Mouse (Mus musculus): ENCODE measurements around the gene Rhebl1. TPM values are rescaled to one million over a fixed set of nuclear protein-coding genes. Genes with fewer than 3 reads are reported as not detected.

Gene Rhebl1
- total and polyA plus RNA-seq, 2 experiments from 2014 or later = 10.2 to 25.7 TPM

GRCm38 (mm10) chr15:98833281-98833680 lies 61.1 kb downstream of the Rhebl1 start:
- H3K27ac ChIP-seq = no peak overlapping the region
- no peak overlapping the region for H3K9ac ChIP-seq (replicated peaks; ENCODE audit: low read length)
- no peak overlapping the region for H3K4me2 ChIP-seq (ENCODE audit: low read depth, low read length)
- no peak overlapping the region for H3K4me3 ChIP-seq (ENCODE audit: low read length)
- H3K36me3 ChIP-seq (ENCODE audit: insufficient read depth, low read length) = peaks cover 52% of the 10 kb centered on the region
- H3K4me1 ChIP-seq (ENCODE audit: insufficient read depth, low read length) = no peaks in the 10 kb centered on the region
- TF ChIP-seq CTCF (IDR thresholded peaks at IDR 0.05; ENCODE audit: low read depth) = no peak
- DNase-seq (ENCODE audit: low spot score) = no peak
- no peak for ATAC-seq
- 85% methylated on average over 11 of the region's 11 CpGs for WGBS
- no peaks in the 10 kb centered on the region for H3K9me3 ChIP-seq (ENCODE audit: low read length)
- H3K27me3 ChIP-seq (ENCODE audit: insufficient read depth, low read length) = no peaks in the 10 kb centered on the region

GRCm38 (mm10) chr15:98832161-98833058 lies 61.9 kb downstream of the Rhebl1 start:
- DNase-seq (ENCODE audit: low spot score) (no peak), ATAC-seq (no peak)
- no peaks in the 10 kb centered on the region for H3K9me3 ChIP-seq (ENCODE audit: low read length)
- peaks cover 43% of the 10 kb centered on the region for H3K36me3 ChIP-seq (ENCODE audit: insufficient read depth, low read length)
- H3K4me2 ChIP-seq (ENCODE audit: low read depth, low read length) = peak overlapping the region; percentile 77
- WGBS = 59% methylated on average over 12 of the region's 12 CpGs
- H3K27me3 ChIP-seq (ENCODE audit: insufficient read depth, low read length) = no peaks in the 10 kb centered on the region
- H3K4me3 ChIP-seq (ENCODE audit: low read length) = no peak overlapping the region
- no peak for TF ChIP-seq CTCF (IDR thresholded peaks at IDR 0.05; ENCODE audit: low read depth)
- no peaks in the 10 kb centered on the region for H3K4me1 ChIP-seq (ENCODE audit: insufficient read depth, low read length)
- no peak overlapping the region for H3K27ac ChIP-seq
- H3K9ac ChIP-seq (replicated peaks; ENCODE audit: low read length) = no peak overlapping the region

GRCm38 (mm10) chr15:98831684-98832035 lies 62.7 kb downstream of the Rhebl1 start:
- H3K4me1 ChIP-seq (ENCODE audit: insufficient read depth, low read length) = no peaks in the 10 kb centered on the region
- H3K4me2 ChIP-seq (ENCODE audit: low read depth, low read length) = peak overlapping the region; percentile 77
- no peak for DNase-seq (ENCODE audit: low spot score)
- no peak for TF ChIP-seq CTCF (IDR thresholded peaks at IDR 0.05; ENCODE audit: low read depth)
- peak overlapping the region; percentile 85 for H3K27ac ChIP-seq
- H3K4me3 ChIP-seq (ENCODE audit: low read length) = peak overlapping the region; percentile 68
- peak; percentile 55 for ATAC-seq
- peaks cover 35% of the 10 kb centered on the region for H3K36me3 ChIP-seq (ENCODE audit: insufficient read depth, low read length)
- no peaks in the 10 kb centered on the region for H3K27me3 ChIP-seq (ENCODE audit: insufficient read depth, low read length)
- WGBS = 16% methylated on average over 9 of the region's 9 CpGs
- H3K9me3 ChIP-seq (ENCODE audit: low read length) = no peaks in the 10 kb centered on the region
- H3K9ac ChIP-seq (replicated peaks; ENCODE audit: low read length) = peak overlapping the region; percentile 64; the same call in 1 of the 2 replicates

DNA sequence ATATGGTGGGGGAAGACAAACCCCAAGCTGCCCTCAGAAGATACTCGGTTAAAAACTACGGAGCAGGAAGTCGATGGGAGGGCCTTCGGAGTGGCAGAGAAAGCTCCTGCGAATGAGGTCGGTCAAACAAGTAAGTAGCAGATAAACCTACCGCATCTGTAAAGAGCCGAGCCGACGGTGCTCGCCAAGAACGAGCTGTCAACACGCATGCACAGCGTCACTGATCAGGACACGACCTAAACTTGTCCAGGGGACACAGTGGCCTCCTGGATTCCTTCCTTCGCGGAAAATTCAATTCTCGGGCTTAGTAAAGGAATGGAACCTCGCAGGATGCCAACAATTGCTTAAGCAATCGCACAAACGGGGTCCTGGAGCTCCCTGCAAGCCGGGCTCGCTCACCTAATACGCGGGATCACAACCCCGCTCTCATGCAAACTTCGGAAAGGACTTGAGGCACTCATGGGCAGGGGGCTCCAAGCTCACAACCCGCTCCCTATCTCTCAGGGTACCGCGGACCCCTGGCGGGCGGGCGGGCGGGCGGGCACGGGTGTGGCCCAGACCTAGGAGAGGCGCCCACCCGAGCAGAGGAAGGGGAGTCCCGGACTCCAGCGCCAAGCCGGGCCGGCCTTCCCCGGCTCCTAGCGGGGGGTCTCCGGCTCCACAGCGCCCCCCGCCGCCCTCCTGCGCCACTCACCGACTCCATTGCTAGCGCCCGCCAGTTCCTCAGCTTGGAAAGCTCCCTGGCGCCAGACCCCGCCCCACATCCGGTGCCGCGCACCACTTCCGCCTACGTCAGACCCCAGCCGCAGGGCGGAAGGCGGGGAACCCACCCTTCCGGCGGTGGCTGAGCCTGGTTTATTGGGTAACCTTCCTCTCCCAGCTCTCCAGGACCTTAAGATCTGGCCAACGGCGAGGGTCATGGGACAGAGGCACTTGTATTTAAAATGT lies 63.3 kb downstream of the Rhebl1 start, which contains the start of gene Prkag1:
Gene Prkag1 (minus strand): TSS at position 786 of the 948 bp plus-strand sequence.
- WGBS = under 1% methylated on average over 64 of the region's 66 CpGs
- H3K4me1 ChIP-seq (ENCODE audit: insufficient read depth, low read length) = no peaks in the 10 kb centered on the region
- peaks cover 29% of the 10 kb centered on the region for H3K36me3 ChIP-seq (ENCODE audit: insufficient read depth, low read length)
- DNase-seq (ENCODE audit: low spot score) (peak; percentile 98), ATAC-seq (peak; percentile 97)
- peak within 1 kb of the TSS; percentile 64 for H3K9ac ChIP-seq (replicated peaks; ENCODE audit: low read length)
- H3K4me2 ChIP-seq (ENCODE audit: low read depth, low read length) = peak within 1 kb of the TSS; percentile 77
- TF ChIP-seq CTCF (IDR thresholded peaks at IDR 0.05; ENCODE audit: low read depth) = peak; percentile 57; the same call in 1 of the 2 replicates
- H3K27ac ChIP-seq = peak within 1 kb of the TSS; percentile 85
- H3K4me3 ChIP-seq (ENCODE audit: low read length) = peak within 1 kb of the TSS; percentile 68
- H3K9me3 ChIP-seq (ENCODE audit: low read length) = no peaks in the 10 kb centered on the region
- no peaks in the 10 kb centered on the region for H3K27me3 ChIP-seq (ENCODE audit: insufficient read depth, low read length)

Other genes with a start within 250 kb of the Rhebl1 start
- gene Ddx23, start 231.6 kb downstream of the Rhebl1 start, total RNA-seq (2014; rRNA removed) = 52.9 and 68.7 TPM in 2 replicates
- gene Ddx23, start 231.6 kb downstream of the Rhebl1 start, polyA plus RNA-seq (2015; fragmentation: Nextera tagmentation; extraction: Ambion mirVana) = 20.1 and 23.4 TPM in 2 replicates
- gene Rnd1, start 217.1 kb downstream of the Rhebl1 start, total RNA-seq (2014; rRNA removed) = 22.3 and 26.7 TPM in 2 replicates
- gene Rnd1, start 217.1 kb downstream of the Rhebl1 start, polyA plus RNA-seq (2015; fragmentation: Nextera tagmentation; extraction: Ambion mirVana) = 16.2 and 16.3 TPM in 2 replicates
- gene Ccdc65, start 186.3 kb downstream of the Rhebl1 start, total RNA-seq (2014; rRNA removed) = 2.6 and 3.7 TPM in 2 replicates
- 7.7 and 10.4 TPM in 2 replicates for gene Ccdc65, start 186.3 kb downstream of the Rhebl1 start, polyA plus RNA-seq (2015; fragmentation: Nextera tagmentation; extraction: Ambion mirVana)
- gene Fkbp11, start 166.3 kb downstream of the Rhebl1 start, total RNA-seq (2014; rRNA removed) = 6.4 and 10.6 TPM in 2 replicates
- 5.0 and 6.6 TPM in 2 replicates for gene Fkbp11, start 166.3 kb downstream of the Rhebl1 start, polyA plus RNA-seq (2015; fragmentation: Nextera tagmentation; extraction: Ambion mirVana)
- 127 TPM in 2 replicates for gene Arf3, start 131.3 kb downstream of the Rhebl1 start, total RNA-seq (2014; rRNA removed)
- 80.7 and 92.9 TPM in 2 replicates for gene Arf3, start 131.3 kb downstream of the Rhebl1 start, polyA plus RNA-seq (2015; fragmentation: Nextera tagmentation; extraction: Ambion mirVana)
- 1.4 and 4.5 TPM in 2 replicates for gene Wnt10b, start 116.4 kb downstream of the Rhebl1 start, total RNA-seq (2014; rRNA removed)
- 0.29 TPM in 1 of 2 replicates, not detected in the other for gene Wnt10b, start 116.4 kb downstream of the Rhebl1 start, polyA plus RNA-seq (2015; fragmentation: Nextera tagmentation; extraction: Ambion mirVana)
- gene Wnt1, start 104.7 kb downstream of the Rhebl1 start, total RNA-seq (2014; rRNA removed) = 0.05 TPM in 1 of 2 replicates, not detected in the other
- gene Wnt1, start 104.7 kb downstream of the Rhebl1 start, polyA plus RNA-seq (2015; fragmentation: Nextera tagmentation; extraction: Ambion mirVana) = 0.52 and 0.59 TPM in 2 replicates
- gene Ddn, start 85.0 kb downstream of the Rhebl1 start, total RNA-seq (2014; rRNA removed) = 2.7 and 6.5 TPM in 2 replicates
- 0.45 and 0.64 TPM in 2 replicates for gene Ddn, start 85.0 kb downstream of the Rhebl1 start, polyA plus RNA-seq (2015; fragmentation: Nextera tagmentation; extraction: Ambion mirVana)
- gene Prkag1, start 63.0 kb downstream of the Rhebl1 start, total RNA-seq (2014; rRNA removed) = 62.4 and 99.4 TPM in 2 replicates
- gene Prkag1, start 63.0 kb downstream of the Rhebl1 start, polyA plus RNA-seq (2015; fragmentation: Nextera tagmentation; extraction: Ambion mirVana) = 61.1 and 62.3 TPM in 2 replicates
- 27.7 and 37.8 TPM in 2 replicates for gene Kmt2d, start 23.3 kb downstream of the Rhebl1 start, total RNA-seq (2014; rRNA removed)
- gene Kmt2d, start 23.3 kb downstream of the Rhebl1 start, polyA plus RNA-seq (2015; fragmentation: Nextera tagmentation; extraction: Ambion mirVana) = 7.4 and 7.6 TPM in 2 replicates
- gene Dhh, start 4.0 kb upstream of the Rhebl1 start, total RNA-seq (2014; rRNA removed) = 0.29 and 0.68 TPM in 2 replicates
- gene Dhh, start 4.0 kb upstream of the Rhebl1 start, polyA plus RNA-seq (2015; fragmentation: Nextera tagmentation; extraction: Ambion mirVana) = 0.85 and 1.0 TPM in 2 replicates
- gene Lmbr1l, start 23.7 kb upstream of the Rhebl1 start, total RNA-seq (2014; rRNA removed) = 28.7 and 51.0 TPM in 2 replicates
- gene Lmbr1l, start 23.7 kb upstream of the Rhebl1 start, polyA plus RNA-seq (2015; fragmentation: Nextera tagmentation; extraction: Ambion mirVana) = 20.0 and 20.9 TPM in 2 replicates
- 3,512 and 3,813 TPM in 2 replicates for gene Tuba1b, start 40.0 kb upstream of the Rhebl1 start, total RNA-seq (2014; rRNA removed)
- gene Tuba1b, start 40.0 kb upstream of the Rhebl1 start, polyA plus RNA-seq (2015; fragmentation: Nextera tagmentation; extraction: Ambion mirVana) = 1,613 and 1,711 TPM in 2 replicates
- 1,661 and 1,767 TPM in 2 replicates for gene Gm49450, start 59.0 kb upstream of the Rhebl1 start, total RNA-seq (2014; rRNA removed)
- not detected in 2 replicates for gene Gm49450, start 59.0 kb upstream of the Rhebl1 start, polyA plus RNA-seq (2015; fragmentation: Nextera tagmentation; extraction: Ambion mirVana)
- gene Tuba1a, start 59.2 kb upstream of the Rhebl1 start, total RNA-seq (2014; rRNA removed) = 18,723 and 19,179 TPM in 2 replicates
- gene Tuba1a, start 59.2 kb upstream of the Rhebl1 start, polyA plus RNA-seq (2015; fragmentation: Nextera tagmentation; extraction: Ambion mirVana) = 11,647 and 12,500 TPM in 2 replicates
- gene Tuba1c, start 135.4 kb upstream of the Rhebl1 start, total RNA-seq (2014; rRNA removed) = 43.8 and 58.3 TPM in 2 replicates
- gene Tuba1c, start 135.4 kb upstream of the Rhebl1 start, polyA plus RNA-seq (2015; fragmentation: Nextera tagmentation; extraction: Ambion mirVana) = 24.0 and 24.2 TPM in 2 replicates
- gene Prph, start 160.6 kb upstream of the Rhebl1 start, total RNA-seq (2014; rRNA removed) = 62.6 and 70.9 TPM in 2 replicates
- gene Prph, start 160.6 kb upstream of the Rhebl1 start, polyA plus RNA-seq (2015; fragmentation: Nextera tagmentation; extraction: Ambion mirVana) = 50.0 and 53.5 TPM in 2 replicates
- gene Troap, start 180.0 kb upstream of the Rhebl1 start, total RNA-seq (2014; rRNA removed) = 4.3 and 10.5 TPM in 2 replicates
- gene Troap, start 180.0 kb upstream of the Rhebl1 start, polyA plus RNA-seq (2015; fragmentation: Nextera tagmentation; extraction: Ambion mirVana) = 4.5 and 6.4 TPM in 2 replicates
- 8.6 and 11.9 TPM in 2 replicates for gene C1ql4, start 193.3 kb upstream of the Rhebl1 start, total RNA-seq (2014; rRNA removed)
- gene C1ql4, start 193.3 kb upstream of the Rhebl1 start, polyA plus RNA-seq (2015; fragmentation: Nextera tagmentation; extraction: Ambion mirVana) = 4.3 and 5.7 TPM in 2 replicates
- gene Dnajc22, start 198.6 kb upstream of the Rhebl1 start, total RNA-seq (2014; rRNA removed) = 0.68 and 0.99 TPM in 2 replicates
- gene Dnajc22, start 198.6 kb upstream of the Rhebl1 start, polyA plus RNA-seq (2015; fragmentation: Nextera tagmentation; extraction: Ambion mirVana) = 0.45 and 0.48 TPM in 2 replicates
- gene Spats2, start 231.4 kb upstream of the Rhebl1 start, total RNA-seq (2014; rRNA removed) = 23.6 and 25.8 TPM in 2 replicates
- 23.4 and 23.6 TPM in 2 replicates for gene Spats2, start 231.4 kb upstream of the Rhebl1 start, polyA plus RNA-seq (2015; fragmentation: Nextera tagmentation; extraction: Ambion mirVana)